Mouse (Mus musculus) kidney, adult 2 months (tissue): ENCODE results near the gene Asap2.
"Not testable (repeated sequence)": the region's sequence is repeated elsewhere in the genome, so short reads cannot be mapped to it uniquely, and the experiment has no call there.

ENCODE experiments used
- CTCF ChIP-seq: fragments of 200-500 bp; conservative IDR thresholded peaks from 2 replicates; pipeline ENCODE4 v1.5.1; 2011; ENCODE audit warnings: low read depth, mild to moderate bottlenecking, control low read depth, low read length, moderate library complexity, mixed read lengths; ENCODE audit not compliant: insufficient read depth, insufficient read length
- POLR2A ChIP-seq: fragments of 200-500 bp; IDR thresholded peaks from one replicate; pipeline ENCODE4 v1.6.1; 2011; ENCODE audit warnings: low read depth, low read length, control low read depth

DNA sequence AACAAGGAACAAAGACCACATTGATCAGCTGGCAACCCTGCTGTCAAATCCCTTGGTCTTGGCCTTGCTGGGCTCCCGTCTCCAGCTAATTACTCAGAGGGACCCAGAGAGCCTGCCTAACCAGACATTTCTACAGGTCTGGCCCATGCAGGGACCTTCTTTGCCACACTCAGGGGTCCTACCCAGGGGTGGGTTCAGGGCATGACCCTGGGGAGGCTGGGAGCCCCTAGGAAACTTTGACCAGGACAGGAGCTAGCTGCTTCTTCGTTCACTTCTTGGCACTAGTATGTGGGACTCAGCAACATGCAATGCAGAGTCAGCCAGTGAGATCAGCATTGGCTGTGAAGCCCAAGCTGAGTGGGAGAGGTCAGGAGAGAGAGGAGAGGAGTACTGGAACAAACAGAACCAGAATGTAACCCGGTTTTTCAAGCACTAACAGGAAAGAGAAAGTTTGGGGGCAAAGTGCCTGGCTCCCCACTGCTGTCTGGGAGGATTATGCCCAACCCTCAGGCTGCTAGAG lies 107.6 kb downstream of the Asap2 start:
- TF ChIP-seq CTCF, POLR2A: not testable (repeated sequence)
